Mouse (Mus musculus) heart, postnatal 14 days (tissue): ENCODE measurements at regions not wholly inside any gene's neighbourhood (a gene's known extent, or its start where the extent isn't known, plus 50 kb on each side); places are given as distances from the start of the nearest gene placed in this dataset.
A peak's percentile ranks its signal among the peaks of the same experiment; 100 is the strongest.

ENCODE experiments used
- DNase-seq, 2 experiments: peaks; one replicate each; pipeline ENCODE4 v3.0.0; 2021 to 2022
- intact Hi-C: fragments of 180-260 bp; cut with DNase I; formaldehyde crosslinking; loops from one replicate; pipeline ENCODE4 v1.15.1; 2025

- intact Hi-C loops = no loop called here
- DNase-seq = no peak
Observed at GRCm38 (mm10) chr4:131520636-131521306, 317.3 kb downstream of the Ptpru start.

GRCm38 (mm10) chr4:131521307-131521651 is 316.8 kb downstream of the Ptpru start:
- DNase-seq = no peak
- intact Hi-C loops = no loop called here

- intact Hi-C loops = no loop called here
- no peak for DNase-seq
Observed at GRCm38 (mm10) chr4:131525236-131525635, 312.9 kb downstream of the Ptpru start.

GRCm38 (mm10) chr4:131530491-131530890 is 307.6 kb downstream of the Ptpru start:
- intact Hi-C loops = no loop called here

GRCm38 (mm10) chr4:131531003-131531402 is 307.1 kb downstream of the Ptpru start:
- intact Hi-C loops = no loop called here
- no peak for DNase-seq

More at GRCm38 (mm10) chr4:131530491-131530890, 307.6 kb downstream of the Ptpru start:
- no peak for DNase-seq

DNA sequence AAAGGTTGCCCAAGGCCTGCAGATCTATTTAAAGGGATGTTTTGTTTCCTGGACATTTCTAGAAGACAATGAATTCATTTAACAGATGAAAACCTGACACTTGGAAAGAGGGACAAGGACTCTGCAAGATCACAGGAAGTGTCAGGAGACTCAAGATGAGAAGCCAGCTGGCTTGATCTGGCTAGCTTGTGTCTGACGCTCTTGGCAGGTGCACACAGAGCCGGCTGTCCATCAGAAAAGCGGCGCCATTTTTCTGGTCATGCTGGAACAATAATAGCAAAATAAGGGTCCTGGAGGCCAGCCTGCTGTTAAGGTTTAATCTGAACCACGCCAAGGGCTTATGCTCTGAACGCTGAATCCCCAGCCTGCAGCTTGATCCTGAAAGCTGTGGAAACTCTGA is 303.3 kb downstream of the Ptpru start:
- no peak for DNase-seq
- intact Hi-C loops = no loop called here

DNA sequence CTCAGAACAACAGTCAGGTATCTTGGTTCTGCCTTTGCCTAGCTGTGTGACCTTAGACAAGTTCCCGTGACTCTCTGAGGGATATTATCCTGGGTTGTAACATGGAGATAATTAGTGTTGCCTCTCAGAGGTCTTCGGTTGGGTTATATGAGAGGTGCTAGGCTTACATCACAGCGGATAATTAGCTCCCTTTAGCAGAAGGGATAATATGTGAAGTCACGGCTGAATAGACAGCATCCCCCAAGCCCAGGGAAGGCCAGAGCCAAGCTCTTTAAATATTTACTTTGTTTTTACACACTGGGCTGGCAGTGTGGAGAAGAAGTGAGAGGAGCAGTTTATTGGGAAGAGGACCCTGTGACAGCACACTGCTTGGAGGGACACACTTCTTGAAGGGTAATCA is 299.9 kb downstream of the Ptpru start:
- intact Hi-C loops = no loop called here
- DNase-seq = no peak

GRCm38 (mm10) chr4:131546422-131547200 is 291.5 kb downstream of the Ptpru start:
- intact Hi-C loops = no loop called here
- DNase-seq = no peak

DNA sequence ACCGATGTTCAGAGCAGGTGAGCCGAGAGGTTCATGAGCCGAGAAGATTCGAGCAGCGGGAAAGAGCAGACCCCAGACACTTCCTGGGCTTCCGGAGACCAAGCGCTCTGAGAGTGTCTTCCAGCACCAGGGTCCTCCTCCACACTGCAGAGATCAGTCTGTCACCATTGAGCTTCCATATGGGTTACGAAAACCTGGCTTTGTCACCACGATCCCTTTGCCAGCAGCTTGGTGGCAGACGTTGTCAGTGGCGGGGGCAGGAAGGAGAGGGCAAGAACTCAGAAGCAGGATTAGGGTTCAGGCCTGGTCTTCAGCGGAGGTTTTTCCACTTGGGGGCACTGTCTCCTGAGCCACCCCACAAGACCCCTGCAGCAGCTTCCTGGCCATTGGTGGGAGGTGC is 288.5 kb downstream of the Ptpru start:
- intact Hi-C loops = no loop called here

GRCm38 (mm10) chr4:131558513-131558912 is 279.6 kb downstream of the Ptpru start:
- intact Hi-C loops = no loop called here
- no peak for DNase-seq

More for the DNA sequence above, 288.5 kb downstream of the Ptpru start:
- DNase-seq = no peak

DNA sequence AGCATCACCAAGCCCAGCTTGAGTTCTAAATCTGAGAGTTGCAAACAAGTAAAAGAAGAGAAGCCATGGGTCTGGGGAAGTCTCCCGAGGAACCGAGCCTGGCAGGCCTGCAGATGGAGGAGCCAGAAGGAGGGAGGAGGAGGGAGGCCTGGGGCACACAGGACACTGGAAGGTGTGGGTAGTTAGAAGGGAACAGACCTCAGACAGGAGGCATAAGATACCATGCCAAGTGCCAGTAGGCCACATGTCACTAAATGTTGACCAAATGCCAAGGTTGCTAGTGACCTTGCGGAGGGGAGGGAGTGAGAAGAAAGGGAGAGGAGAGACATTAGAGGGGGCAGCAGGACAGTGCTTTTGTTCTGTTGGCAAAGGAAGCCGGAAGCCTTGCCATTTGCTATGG is 274.2 kb downstream of the Ptpru start:
- DNase-seq = no peak
- intact Hi-C loops = no loop called here

DNA sequence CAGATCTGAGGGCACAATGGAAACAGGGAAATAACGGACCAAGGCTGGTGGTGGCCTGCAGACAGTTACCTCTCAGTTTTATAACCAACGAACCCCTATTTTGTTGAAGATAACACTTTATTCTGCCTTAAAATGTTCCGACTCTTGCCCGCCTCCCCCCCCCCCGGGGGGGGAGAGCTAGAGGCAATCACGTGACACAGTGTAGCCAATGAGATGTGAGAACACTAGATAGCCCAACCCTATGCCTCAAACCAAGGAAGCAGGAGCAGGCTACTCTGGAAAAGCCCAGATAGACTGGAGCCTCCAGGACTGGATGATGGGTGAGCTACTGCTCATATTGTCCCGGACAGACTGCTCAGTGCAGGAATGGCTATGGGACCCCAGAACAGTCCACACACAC is 272.9 kb downstream of the Ptpru start:
- intact Hi-C loops = no loop called here

GRCm38 (mm10) chr4:131567241-131567640 is 270.8 kb downstream of the Ptpru start:
- intact Hi-C loops = no loop called here
- no peak for DNase-seq

More for the DNA sequence above, 272.9 kb downstream of the Ptpru start:
- no peak for DNase-seq

DNA sequence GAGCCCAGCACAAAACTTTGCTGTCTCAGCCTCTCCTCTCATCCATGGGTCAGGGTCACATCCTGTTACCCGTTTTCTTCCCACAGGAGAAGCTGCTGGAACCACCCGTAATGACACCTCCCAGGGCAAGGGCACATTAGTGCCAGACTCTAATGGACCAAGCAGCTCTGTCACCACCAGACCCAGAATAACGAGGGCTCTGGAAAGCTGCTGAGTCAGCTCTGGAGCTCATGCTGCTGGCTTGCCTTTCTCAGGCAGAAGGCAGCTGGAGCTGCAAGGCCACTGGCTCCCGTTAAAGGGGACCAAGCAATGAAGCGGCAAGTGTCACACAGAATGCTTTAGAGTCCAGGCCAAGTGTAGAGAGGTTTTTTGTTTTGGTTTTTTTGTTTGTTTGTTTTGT is 268.9 kb downstream of the Ptpru start:
- no peak for DNase-seq
- intact Hi-C loops = no loop called here

- intact Hi-C loops = no loop called here
- DNase-seq = no peak
Observed at GRCm38 (mm10) chr4:131577571-131577970, 260.5 kb downstream of the Ptpru start.

GRCm38 (mm10) chr4:131585946-131586345 is 252.1 kb downstream of the Ptpru start:
- intact Hi-C loops = no loop called here
- DNase-seq = no peak

DNA sequence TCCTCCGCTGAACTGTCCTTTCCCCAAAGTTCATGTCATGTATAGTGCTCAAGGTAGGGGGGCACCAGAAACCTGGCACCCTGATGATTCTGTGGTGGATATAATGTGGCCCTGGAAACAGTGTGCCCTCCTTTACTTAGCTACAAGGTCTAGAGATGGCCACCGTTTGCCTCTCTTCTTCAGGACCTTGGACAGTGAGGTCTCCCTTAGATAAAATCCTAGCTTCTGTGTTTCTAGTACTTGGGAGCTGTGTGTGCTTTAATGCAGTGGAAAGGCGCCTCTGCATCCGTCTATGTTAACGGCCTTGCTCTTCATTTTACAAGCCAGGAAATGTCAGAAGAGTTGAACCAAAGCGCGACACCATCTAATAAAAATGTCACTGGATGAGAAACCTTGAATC is 250.6 kb downstream of the Ptpru start:
- no peak for DNase-seq
- intact Hi-C loops = no loop called here

DNA sequence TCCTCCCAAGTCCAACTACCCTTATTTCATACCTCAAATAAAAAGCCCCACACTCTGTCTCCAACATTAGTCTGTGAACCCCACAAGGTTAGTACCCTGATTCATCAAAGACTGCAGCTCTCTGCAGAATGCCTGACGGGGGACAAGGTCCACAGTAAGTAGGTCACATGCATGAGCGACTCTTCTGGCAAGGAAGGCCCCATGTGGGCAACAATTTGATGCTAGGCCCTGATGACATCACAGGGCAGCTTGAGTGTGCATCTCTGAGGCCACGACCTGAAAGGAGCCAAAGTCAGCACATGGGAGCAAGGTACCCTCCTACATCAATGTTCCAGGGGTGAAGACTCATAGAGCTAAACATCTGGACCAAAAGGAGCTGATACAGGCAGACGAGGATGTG is 248.0 kb downstream of the Ptpru start:
- DNase-seq = no peak
- intact Hi-C loops = no loop called here

GRCm38 (mm10) chr4:131591456-131591855 is 246.6 kb downstream of the Ptpru start:
- no peak for DNase-seq
- intact Hi-C loops = no loop called here

GRCm38 (mm10) chr4:131597996-131598395 is 240.1 kb downstream of the Ptpru start:
- intact Hi-C loops = no loop called here
- DNase-seq = no peak

- intact Hi-C loops = no loop called here
Observed at GRCm38 (mm10) chr4:131614434-131614833, 223.7 kb downstream of the Ptpru start.

GRCm38 (mm10) chr4:131615587-131615986 is 222.5 kb downstream of the Ptpru start:
- DNase-seq = peak in 1 of 2 experiments; percentile 5
- intact Hi-C loops = no loop called here

More at GRCm38 (mm10) chr4:131614434-131614833, 223.7 kb downstream of the Ptpru start:
- DNase-seq = no peak
